Mouse (Mus musculus): ENCODE data around the gene Dmgdh. TPM values are rescaled to one million over a fixed set of nuclear protein-coding genes. Genes with fewer than 3 reads are reported as not detected.

Gene Dmgdh
- 6.7 and 7.1 TPM in 2 replicates for polyA plus RNA-seq (2014; fragmentation: Nextera tagmentation; extraction: Ambion mirVana)

DNA sequence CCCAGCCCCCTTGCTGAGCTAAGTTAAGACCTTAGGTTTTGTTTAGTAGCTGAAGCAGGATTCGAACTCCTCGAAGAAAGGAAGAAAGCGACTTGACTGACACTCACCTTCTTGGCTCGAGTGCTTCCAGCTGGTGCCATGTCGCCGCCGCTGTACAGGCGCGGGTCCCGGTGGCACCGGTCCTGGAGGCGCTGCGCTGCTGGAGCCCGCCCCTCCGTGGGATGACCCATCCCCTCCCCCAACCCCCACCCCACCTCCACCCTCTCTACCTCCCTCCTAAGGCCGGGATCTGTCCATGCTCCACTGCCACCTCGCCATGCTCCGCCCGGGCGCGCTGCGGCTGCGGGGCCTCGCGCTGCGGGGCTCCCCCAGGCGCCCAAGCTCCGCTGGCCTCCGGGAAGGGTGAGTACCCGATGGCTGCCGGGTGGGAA is at the start of gene Dmgdh, which contains the start of gene Bhmt2:
Gene Dmgdh, plus strand, starts transcription at position 303 of the 431 bp plus-strand sequence.
Gene Bhmt2, minus strand, starts transcription at position 172 of the 431 bp plus-strand sequence.
- peak within 1 kb of the TSS; percentile 42 for H3K4me2 ChIP-seq
- H3K27ac ChIP-seq (ENCODE audit: low read depth, low read length), result no peak within 1 kb of the TSS
- peak within 1 kb of the TSS; percentile 36 for H3K4me3 ChIP-seq (ENCODE audit: low read depth, low read length)
- H3K9ac ChIP-seq (ENCODE audit: low read depth, low read length), result no peak within 1 kb of the TSS; the same call in 1 of the 2 replicates
- no peaks in the 10 kb centered on the region for H3K4me1 ChIP-seq (replicated peaks; ENCODE audit: control insufficient read depth, insufficient read depth, low read length)
- no peaks in the 10 kb centered on the region for H3K9me3 ChIP-seq (ENCODE audit: control insufficient read depth, low read length)
- H3K36me3 ChIP-seq (ENCODE audit: control insufficient read depth, insufficient read depth, low read length), result no peaks in the 10 kb centered on the region
- peak; percentile 54; the same call in 1 of the 2 replicates for ATAC-seq (replicated peaks; ENCODE audit: low FRiP score)
- 6% methylated on average over 31 of the region's 31 CpGs for whole genome bisulfite sequencing
- peaks cover 15% of the 10 kb centered on the region for H3K27me3 ChIP-seq (replicated peaks; ENCODE audit: control insufficient read depth, insufficient read depth, low read length)
- DNase-seq (ENCODE audit: low spot score), result no peak

DNA sequence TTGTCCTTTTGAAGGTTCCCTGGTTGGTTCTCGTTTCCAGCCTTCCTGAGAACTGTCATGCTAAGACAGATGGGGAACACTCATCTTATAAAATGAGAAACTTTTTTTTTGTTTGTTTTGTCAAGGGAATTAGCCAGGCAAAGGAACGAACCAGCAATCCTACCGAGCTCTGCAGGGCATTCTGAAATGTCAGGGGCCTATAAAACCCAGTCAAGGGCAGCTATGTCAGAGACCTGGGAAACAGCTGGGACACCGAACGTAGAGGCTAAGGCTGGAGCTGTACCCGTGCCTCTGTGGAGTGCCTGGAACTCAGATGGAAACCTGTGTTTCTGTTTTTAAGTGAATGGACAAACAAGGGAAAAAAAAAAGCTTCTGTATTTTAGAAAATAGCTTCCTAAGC is 45.4 kb upstream of the Dmgdh start:
- ATAC-seq (replicated peaks; ENCODE audit: low FRiP score), result no peak
- no peak for DNase-seq (ENCODE audit: low spot score)
- H3K4me1 ChIP-seq (replicated peaks; ENCODE audit: control insufficient read depth, insufficient read depth, low read length), result no peaks in the 10 kb centered on the region
- no peak overlapping the region for H3K9ac ChIP-seq (ENCODE audit: low read depth, low read length)
- H3K27me3 ChIP-seq (replicated peaks; ENCODE audit: control insufficient read depth, insufficient read depth, low read length), result no peaks in the 10 kb centered on the region; the same call in 1 of the 2 replicates
- no peaks in the 10 kb centered on the region for H3K9me3 ChIP-seq (ENCODE audit: control insufficient read depth, low read length)
- no peak overlapping the region for H3K4me2 ChIP-seq
- no peaks in the 10 kb centered on the region for H3K36me3 ChIP-seq (ENCODE audit: control insufficient read depth, insufficient read depth, low read length)
- WGBS, result 56% methylated on average over 6 of the region's 6 CpGs
- H3K27ac ChIP-seq (ENCODE audit: low read depth, low read length), result no peak overlapping the region
- H3K4me3 ChIP-seq (ENCODE audit: low read depth, low read length), result no peak overlapping the region

DNA sequence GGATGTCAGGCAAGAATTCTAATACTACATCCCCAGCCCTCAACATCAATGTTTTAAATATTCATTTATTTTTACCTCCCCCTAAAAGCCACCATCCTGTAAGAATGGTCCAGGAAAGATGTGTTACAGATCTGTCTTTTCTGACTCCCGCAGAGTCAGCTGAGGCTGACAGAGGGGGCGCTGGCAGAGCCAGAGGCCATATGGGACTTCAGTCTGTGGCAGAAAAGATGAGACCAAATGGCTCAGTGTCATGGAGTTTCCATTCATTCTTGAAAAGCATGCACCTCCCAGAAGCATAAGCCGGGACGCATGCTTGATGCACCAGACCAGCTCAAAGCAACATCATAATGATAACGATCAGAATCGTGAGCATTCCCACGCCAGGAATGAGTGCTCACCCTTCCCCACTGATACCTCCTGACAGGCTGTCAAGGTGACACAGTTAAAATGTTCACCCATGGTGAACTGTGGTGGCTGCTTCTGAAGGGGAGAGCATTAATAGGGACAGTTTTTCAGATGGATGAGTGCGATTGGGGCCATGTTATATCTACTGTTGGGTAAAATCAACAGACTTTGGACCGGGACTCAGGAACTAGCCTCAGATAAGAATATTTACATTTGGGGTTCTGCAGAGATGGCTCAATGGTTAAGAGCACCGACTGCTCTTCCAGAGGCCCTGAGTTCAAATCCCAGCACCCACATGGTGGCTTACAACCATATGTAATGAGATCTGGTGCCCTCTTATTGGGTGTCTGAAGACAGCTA is 43.1 kb upstream of the Dmgdh start:
- 71% methylated on average over 10 of the region's 10 CpGs for WGBS
- H3K4me1 ChIP-seq (replicated peaks; ENCODE audit: control insufficient read depth, insufficient read depth, low read length), result no peaks in the 10 kb centered on the region
- no peak overlapping the region for H3K9ac ChIP-seq (ENCODE audit: low read depth, low read length)
- H3K27ac ChIP-seq (ENCODE audit: low read depth, low read length), result no peak overlapping the region
- no peak overlapping the region for H3K4me2 ChIP-seq
- ATAC-seq (replicated peaks; ENCODE audit: low FRiP score), result no peak
- no peaks in the 10 kb centered on the region for H3K36me3 ChIP-seq (ENCODE audit: control insufficient read depth, insufficient read depth, low read length)
- H3K4me3 ChIP-seq (ENCODE audit: low read depth, low read length), result no peak overlapping the region
- no peaks in the 10 kb centered on the region for H3K9me3 ChIP-seq (ENCODE audit: control insufficient read depth, low read length)
- no peak for DNase-seq (ENCODE audit: low spot score)
- no peaks in the 10 kb centered on the region; the same call in 1 of the 2 replicates for H3K27me3 ChIP-seq (replicated peaks; ENCODE audit: control insufficient read depth, insufficient read depth, low read length)

- ATAC-seq (replicated peaks; ENCODE audit: low FRiP score) (no peak), DNase-seq (ENCODE audit: low spot score) (no peak)
- Histone ChIP-seq H3K9ac (ENCODE audit: low read depth, low read length) (no peak overlapping the region), H3K4me1 (replicated peaks; ENCODE audit: control insufficient read depth, insufficient read depth, low read length) (no peaks in the 10 kb centered on the region), H3K4me2 (no peak overlapping the region), H3K9me3 (ENCODE audit: control insufficient read depth, low read length) (no peaks in the 10 kb centered on the region), H3K36me3 (ENCODE audit: control insufficient read depth, insufficient read depth, low read length) (no peaks in the 10 kb centered on the region), H3K27me3 (replicated peaks; ENCODE audit: control insufficient read depth, insufficient read depth, low read length) (no peaks in the 10 kb centered on the region), H3K27ac (ENCODE audit: low read depth, low read length) (no peak overlapping the region), H3K4me3 (ENCODE audit: low read depth, low read length) (no peak overlapping the region)
- 72% methylated on average over 5 of the region's 5 CpGs for WGBS
These were observed 41.3 kb upstream of the Dmgdh start for GRCm38 (mm10) chr13:93632927-93633326.

GRCm38 (mm10) chr13:93636561-93636960 is 37.7 kb upstream of the Dmgdh start:
- Histone ChIP-seq H3K4me3 (ENCODE audit: low read depth, low read length) (no peak overlapping the region), H3K4me2 (peak overlapping the region; percentile 29; the same call in 1 of the 2 replicates), H3K9ac (ENCODE audit: low read depth, low read length) (no peak overlapping the region), H3K9me3 (ENCODE audit: control insufficient read depth, low read length) (no peaks in the 10 kb centered on the region), H3K4me1 (replicated peaks; ENCODE audit: control insufficient read depth, insufficient read depth, low read length) (no peaks in the 10 kb centered on the region), H3K36me3 (ENCODE audit: control insufficient read depth, insufficient read depth, low read length) (no peaks in the 10 kb centered on the region), H3K27ac (ENCODE audit: low read depth, low read length) (0 out of 2 replicates have a peak overlapping the region, but pooled peaks have one; percentile 19), H3K27me3 (replicated peaks; ENCODE audit: control insufficient read depth, insufficient read depth, low read length) (no peaks in the 10 kb centered on the region)
- 65% methylated on average over 1 of the region's 1 CpGs for WGBS
- DNase-seq (ENCODE audit: low spot score), result no peak
- no peak for ATAC-seq (replicated peaks; ENCODE audit: low FRiP score)

GRCm38 (mm10) chr13:93637282-93638245 is 36.7 kb upstream of the Dmgdh start, which contains the start of gene Bhmt:
Gene Bhmt, minus strand, starts transcription at chr13:93637961.
- 0 out of 2 replicates have a peak within 1 kb of the TSS, but pooled peaks have one; percentile 19 for H3K27ac ChIP-seq (ENCODE audit: low read depth, low read length)
- H3K4me3 ChIP-seq (ENCODE audit: low read depth, low read length), result no peak within 1 kb of the TSS
- H3K4me2 ChIP-seq, result peak within 1 kb of the TSS; percentile 29
- H3K27me3 ChIP-seq (replicated peaks; ENCODE audit: control insufficient read depth, insufficient read depth, low read length), result no peaks in the 10 kb centered on the region
- H3K4me1 ChIP-seq (replicated peaks; ENCODE audit: control insufficient read depth, insufficient read depth, low read length), result no peaks in the 10 kb centered on the region
- H3K9ac ChIP-seq (ENCODE audit: low read depth, low read length), result 0 out of 2 replicates have a peak within 1 kb of the TSS, but pooled peaks have one; percentile 4
- no peaks in the 10 kb centered on the region for H3K36me3 ChIP-seq (ENCODE audit: control insufficient read depth, insufficient read depth, low read length)
- DNase-seq (ENCODE audit: low spot score) (no peak), ATAC-seq (replicated peaks; ENCODE audit: low FRiP score) (no peak)
- no peaks in the 10 kb centered on the region for H3K9me3 ChIP-seq (ENCODE audit: control insufficient read depth, low read length)
- 65% methylated on average over 19 of the region's 19 CpGs for WGBS

- H3K27me3 ChIP-seq (replicated peaks; ENCODE audit: control insufficient read depth, insufficient read depth, low read length), result no peaks in the 10 kb centered on the region
These were observed 34.6 kb upstream of the Dmgdh start for GRCm38 (mm10) chr13:93639636-93640035.

DNA sequence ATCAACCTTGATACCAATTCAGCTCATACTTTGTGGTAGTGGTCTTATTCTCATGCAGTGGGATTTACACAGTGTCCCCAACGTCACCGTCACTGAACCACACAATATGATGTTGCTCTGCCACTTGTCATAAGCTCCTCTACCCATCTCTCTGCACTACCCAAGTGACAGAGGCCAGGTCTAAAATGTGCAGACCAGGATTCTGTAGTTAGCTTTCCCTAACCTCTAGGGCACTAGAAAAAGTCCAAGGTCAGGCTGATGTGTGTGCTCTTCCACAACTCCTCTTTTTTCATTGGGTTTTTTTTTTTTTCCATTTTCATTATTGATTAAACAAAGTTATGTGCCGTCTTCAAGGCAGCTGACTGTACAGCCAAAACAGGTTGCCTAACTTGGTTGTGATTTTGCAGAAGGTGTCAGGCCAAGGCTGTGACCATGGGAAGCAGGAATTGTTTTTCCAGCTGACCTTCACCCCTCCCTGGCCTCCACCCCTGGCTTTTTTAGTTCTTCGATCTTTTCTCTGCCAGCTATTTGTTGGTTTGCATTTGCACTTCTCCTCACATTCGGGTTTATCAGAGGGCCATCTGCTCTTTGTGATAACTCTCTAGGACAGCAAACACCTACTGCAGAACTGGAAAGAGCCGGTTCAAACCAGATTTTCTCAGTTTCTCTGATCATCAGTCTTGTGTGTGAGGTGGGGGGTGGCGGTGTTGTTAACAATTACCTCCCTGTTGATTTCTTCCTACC is 25.7 kb upstream of the Dmgdh start:
- H3K27ac ChIP-seq (ENCODE audit: low read depth, low read length), result peak overlapping the region; percentile 82; the same call in 1 of the 2 replicates
- H3K27me3 ChIP-seq (replicated peaks; ENCODE audit: control insufficient read depth, insufficient read depth, low read length), result no peaks in the 10 kb centered on the region
- no peaks in the 10 kb centered on the region for H3K4me1 ChIP-seq (replicated peaks; ENCODE audit: control insufficient read depth, insufficient read depth, low read length)
- 63% methylated on average over 7 of the region's 7 CpGs for WGBS
- no peaks in the 10 kb centered on the region for H3K9me3 ChIP-seq (ENCODE audit: control insufficient read depth, low read length)
- H3K9ac ChIP-seq (ENCODE audit: low read depth, low read length), result no peak overlapping the region
- ATAC-seq (replicated peaks; ENCODE audit: low FRiP score) (peak; percentile 53), DNase-seq (ENCODE audit: low spot score) (no peak)
- H3K4me3 ChIP-seq (ENCODE audit: low read depth, low read length), result no peak overlapping the region
- H3K4me2 ChIP-seq, result no peak overlapping the region
- H3K36me3 ChIP-seq (ENCODE audit: control insufficient read depth, insufficient read depth, low read length), result no peaks in the 10 kb centered on the region

More at GRCm38 (mm10) chr13:93639636-93640035, 34.6 kb upstream of the Dmgdh start:
- Histone ChIP-seq H3K27ac (ENCODE audit: low read depth, low read length) (no peak overlapping the region), H3K4me1 (replicated peaks; ENCODE audit: control insufficient read depth, insufficient read depth, low read length) (no peaks in the 10 kb centered on the region), H3K4me3 (ENCODE audit: low read depth, low read length) (no peak overlapping the region), H3K9me3 (ENCODE audit: control insufficient read depth, low read length) (no peaks in the 10 kb centered on the region), H3K4me2 (no peak overlapping the region), H3K9ac (ENCODE audit: low read depth, low read length) (no peak overlapping the region), H3K36me3 (ENCODE audit: control insufficient read depth, insufficient read depth, low read length) (no peaks in the 10 kb centered on the region)
- ATAC-seq (replicated peaks; ENCODE audit: low FRiP score) (no peak), DNase-seq (ENCODE audit: low spot score) (no peak)
- WGBS, result 63% methylated on average over 4 of the region's 4 CpGs

All from liver, embryonic 11.5 days (tissue).